Mouse (Mus musculus) adipocyte (in vitro differentiated cells): Measurements from ENCODE around the gene Cdk5rap3.

Experiments used
- DNase-seq: peaks from one replicate; pipeline ENCODE4 v3.0.0-alpha.2; 2016; ENCODE audit warnings: low spot score

Gene Cdk5rap3

DNA sequence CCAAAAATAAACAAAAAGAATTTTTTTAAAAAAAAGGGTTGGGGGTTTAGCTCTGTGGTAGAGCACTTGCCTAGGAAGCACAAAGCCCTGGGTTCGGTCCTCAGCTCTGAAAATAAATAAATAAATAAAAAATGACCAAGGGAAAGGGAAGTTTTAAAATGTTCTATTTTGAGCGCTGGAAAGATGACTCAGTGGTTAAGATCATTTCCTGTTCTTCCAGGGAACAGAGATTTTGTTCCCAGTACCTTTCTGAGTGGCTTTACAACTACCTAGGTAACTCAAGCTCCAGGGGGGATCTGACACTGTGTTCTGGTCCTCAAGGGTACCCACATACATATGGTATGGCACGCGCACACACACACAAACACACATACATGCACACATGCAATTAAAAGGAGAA, 20.4 kb downstream of the Cdk5rap3 start:
- no peak for DNase-seq

DNA sequence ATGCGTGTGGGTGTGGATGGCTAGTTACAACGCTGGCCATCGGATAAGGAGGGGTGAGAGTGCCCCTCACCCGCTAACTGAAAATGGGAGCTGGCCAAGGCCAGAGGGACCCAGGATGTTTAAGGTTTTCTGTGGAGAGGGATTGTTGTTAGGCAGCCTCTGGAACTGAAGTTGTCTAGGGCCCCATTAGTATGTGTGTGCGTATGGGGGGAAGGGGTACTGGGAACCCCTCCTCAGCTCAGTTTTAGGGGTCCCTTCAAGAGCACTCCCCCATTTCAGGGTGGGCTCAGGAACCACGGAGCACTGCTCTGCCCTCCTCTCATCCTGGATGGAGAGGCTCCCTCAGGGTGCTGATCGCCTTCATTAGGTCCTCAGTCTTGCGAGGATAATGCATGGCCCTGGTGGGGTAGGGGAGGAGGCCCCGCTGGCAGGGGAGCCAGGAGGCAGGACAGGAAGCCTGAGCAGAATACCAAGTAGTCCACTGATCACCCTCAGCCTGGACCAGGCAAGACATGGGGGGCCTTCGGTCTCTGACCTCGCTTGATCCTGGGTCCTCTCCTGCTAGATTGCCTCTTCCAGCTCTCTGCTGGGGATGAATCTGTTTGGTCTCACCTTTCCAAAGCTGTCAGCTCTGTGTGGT, 23.0 kb downstream of the Cdk5rap3 start:
- DNase-seq = no peak

DNA sequence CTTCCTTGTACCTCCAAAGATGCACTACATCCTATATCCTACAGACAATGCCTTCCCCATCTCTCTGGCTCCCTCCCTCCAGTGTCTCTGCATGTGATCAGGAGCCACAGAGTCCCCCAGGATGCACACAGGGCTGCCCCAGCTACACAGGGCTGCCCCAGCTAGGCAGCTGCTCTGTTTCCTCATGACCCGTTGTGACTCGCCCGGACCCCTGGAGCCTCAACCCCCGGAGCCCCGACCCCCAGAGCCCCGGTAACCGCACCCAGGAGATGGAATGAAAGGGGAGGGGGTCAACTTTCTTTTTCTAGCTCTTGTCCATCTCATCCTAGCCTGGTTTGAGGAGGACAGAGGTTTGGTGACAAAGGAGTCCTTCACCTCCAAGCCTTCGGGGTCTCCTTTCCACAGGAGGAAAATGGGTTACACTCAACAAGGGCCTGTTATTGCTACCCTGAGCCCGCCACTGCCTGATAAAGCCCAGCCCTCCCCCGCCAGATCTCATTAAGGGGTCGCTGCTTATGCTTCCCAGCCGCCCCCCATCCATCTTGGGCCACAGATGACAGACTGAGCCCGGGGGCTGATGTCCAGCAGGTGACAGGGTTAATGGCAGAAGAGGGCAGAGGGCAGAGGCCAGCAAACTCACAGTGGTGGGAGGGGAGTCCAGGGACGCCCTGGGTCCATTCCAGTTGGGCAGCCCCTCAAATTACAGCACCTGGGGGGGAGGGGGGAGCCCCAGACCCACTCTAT, 24.3 kb downstream of the Cdk5rap3 start:
- DNase-seq = no peak

DNA sequence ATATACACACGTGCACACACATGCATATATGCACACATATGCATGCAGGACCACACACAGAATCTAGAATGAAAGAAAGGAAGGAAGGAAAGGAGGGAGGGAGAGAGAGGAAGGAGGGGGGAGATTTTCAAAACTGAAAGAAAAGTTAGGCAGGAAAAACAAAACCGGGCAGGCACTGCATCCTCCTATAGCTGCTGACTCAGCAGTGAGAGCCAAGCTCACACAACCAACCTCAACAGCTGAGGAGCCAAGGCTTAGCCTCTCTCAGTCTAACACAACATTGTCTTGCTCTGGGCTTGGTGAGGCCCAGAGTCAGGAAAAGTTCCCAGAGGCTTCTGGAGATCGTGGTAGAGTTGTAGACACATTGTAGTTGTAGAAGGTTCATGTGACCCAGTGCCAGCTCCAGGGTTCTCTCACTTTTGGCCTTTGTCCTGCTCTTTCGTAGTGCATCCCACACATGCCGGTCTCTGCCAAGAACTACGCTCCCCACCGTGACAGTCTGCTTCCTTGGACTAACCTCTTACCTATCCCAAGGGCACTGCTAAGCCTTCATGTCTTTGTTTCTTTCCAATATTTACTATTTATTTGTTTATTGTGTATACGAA, 29.3 kb downstream of the Cdk5rap3 start:
- peak; percentile 52 for DNase-seq

DNA sequence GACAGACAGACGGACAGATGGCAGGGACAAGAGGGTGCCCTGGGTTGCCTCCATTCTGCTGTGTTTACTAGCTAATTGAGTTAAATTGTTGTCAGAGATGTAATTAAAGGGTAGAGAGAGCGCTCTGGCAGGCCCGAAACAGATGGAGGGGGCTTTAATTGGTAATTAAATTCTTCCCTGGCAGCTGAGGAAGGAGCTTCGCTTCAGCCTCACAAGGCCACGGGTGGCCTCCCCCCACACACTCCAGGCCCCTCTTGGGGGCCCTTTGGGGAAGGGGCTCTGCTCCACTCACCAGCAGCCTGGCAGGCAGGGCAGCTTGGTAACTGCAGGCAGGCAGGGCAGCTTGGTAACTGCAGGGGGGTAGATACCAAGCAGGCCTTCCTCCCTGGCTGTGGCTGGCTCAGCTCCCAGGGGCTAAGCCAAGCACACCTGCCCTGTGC, 30.4 kb downstream of the Cdk5rap3 start:
- DNase-seq = no peak

DNA sequence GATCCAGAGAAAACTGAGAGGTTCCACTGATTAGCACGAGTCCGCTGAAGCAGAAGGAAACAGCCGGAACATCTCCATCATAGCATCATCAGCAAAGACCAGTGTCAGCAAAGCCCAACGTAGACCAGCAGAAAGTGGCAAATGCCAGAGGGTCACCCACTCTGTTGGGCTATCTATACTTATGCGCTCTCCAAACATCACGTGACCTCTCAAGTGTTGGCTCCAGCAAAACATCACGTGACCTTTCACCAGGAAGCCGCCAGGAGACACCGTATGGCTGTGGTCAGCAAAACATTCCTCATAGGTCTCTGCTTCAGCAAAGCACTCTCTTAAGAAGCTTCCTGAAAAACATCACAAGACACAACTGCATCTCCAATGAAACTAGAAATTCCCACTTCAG, 36.0 kb downstream of the Cdk5rap3 start:
- no peak for DNase-seq

DNA sequence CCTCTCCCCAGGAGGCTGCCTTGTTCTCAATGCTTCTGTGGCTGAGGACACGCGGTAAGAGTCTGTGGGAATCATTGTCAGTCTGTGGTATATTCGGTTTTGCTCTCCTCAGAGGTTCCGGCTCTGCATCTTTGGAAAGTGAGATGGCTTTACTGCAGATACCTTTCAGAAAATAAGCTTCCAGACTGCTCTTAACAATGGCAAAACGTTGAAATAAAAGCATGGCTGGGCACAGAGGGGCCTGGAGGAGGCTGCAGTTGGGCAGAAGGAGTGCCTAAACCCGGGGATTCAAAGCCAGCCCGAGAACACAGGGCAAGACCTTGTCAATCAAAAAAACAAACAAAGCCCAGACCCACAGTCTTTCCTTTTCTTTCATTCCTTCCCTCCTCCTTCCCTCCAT, 36.9 kb downstream of the Cdk5rap3 start:
- DNase-seq = no peak

- no peak for DNase-seq
Measured at GRCm38 (mm10) chr11:96878715-96879114, 37.6 kb downstream of the Cdk5rap3 start.

GRCm38 (mm10) chr11:96877071-96877470, 39.2 kb downstream of the Cdk5rap3 start:
- no peak for DNase-seq

GRCm38 (mm10) chr11:96876300-96877040, 39.8 kb downstream of the Cdk5rap3 start:
- no peak for DNase-seq

GRCm38 (mm10) chr11:96875745-96876144, 40.6 kb downstream of the Cdk5rap3 start:
- no peak for DNase-seq

DNA sequence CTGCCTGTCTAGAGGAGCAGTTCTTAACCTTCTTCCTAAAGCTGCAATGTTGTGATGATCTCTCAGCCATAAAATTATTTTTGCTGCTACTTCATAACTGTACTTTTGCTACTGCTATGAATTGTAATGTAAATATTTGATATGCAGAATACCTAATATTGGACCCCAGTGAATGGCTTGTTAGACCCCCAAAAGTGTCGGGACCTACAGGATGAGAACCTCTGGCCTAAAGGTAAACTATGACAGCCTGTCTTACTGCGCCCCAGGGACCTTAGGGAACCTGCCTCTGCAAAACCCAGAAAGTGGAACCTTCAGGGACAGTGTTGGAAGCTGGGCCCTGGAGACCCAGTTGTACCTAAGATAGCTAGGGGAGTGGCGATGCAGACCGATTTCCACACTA, 41.0 kb downstream of the Cdk5rap3 start:
- no peak for DNase-seq

- DNase-seq = no peak
Measured at GRCm38 (mm10) chr11:96873601-96874140, 42.6 kb downstream of the Cdk5rap3 start.

DNA sequence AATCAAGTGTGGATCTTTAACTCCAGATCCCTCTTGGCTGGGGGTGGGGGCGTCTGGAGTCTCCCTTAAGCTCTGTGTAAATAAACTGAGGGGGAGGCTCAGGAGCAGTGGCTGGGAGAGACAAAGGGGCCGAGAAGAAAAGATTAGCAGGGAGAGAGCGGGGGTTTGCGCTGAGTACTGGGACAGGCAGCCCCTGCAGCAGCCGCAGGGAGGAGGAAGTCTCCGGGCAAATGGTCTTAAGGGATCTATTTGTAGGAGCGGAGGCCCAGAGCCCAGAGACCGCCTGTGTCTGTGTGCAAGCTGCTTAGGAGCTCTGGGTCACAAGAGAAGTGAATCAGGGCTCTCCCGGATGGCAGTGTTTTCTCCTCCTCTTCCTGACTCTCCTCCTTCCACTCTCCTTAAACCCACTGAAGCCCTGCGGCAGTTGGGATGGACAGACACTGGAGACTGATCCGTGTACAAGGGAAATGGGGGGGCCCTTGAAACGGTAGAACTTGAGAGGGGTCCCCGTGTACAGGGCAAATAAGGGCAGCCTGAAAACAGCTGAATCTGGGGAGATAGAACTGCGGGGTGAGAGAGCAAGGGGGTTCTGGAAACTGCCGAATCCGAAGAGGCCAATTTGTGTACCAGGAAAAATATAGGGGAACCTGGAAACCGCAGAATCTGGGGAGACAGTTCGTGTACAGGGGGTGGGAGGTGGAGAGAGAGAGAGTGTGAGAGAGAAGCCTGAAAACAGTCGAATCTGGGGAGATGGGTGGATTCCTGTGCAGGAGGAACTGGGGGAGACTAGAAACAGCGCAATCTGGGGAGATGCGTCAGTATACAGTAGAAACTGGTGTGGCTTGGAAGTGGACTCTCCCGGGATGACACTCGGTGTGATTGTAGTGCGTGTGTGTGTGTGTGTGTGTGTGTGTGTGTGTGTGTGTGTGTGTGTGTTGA, 43.6 kb downstream of the Cdk5rap3 start:
- no peak for DNase-seq

GRCm38 (mm10) chr11:96867149-96867548, 49.1 kb downstream of the Cdk5rap3 start:
- peak; percentile 84 for DNase-seq

DNA sequence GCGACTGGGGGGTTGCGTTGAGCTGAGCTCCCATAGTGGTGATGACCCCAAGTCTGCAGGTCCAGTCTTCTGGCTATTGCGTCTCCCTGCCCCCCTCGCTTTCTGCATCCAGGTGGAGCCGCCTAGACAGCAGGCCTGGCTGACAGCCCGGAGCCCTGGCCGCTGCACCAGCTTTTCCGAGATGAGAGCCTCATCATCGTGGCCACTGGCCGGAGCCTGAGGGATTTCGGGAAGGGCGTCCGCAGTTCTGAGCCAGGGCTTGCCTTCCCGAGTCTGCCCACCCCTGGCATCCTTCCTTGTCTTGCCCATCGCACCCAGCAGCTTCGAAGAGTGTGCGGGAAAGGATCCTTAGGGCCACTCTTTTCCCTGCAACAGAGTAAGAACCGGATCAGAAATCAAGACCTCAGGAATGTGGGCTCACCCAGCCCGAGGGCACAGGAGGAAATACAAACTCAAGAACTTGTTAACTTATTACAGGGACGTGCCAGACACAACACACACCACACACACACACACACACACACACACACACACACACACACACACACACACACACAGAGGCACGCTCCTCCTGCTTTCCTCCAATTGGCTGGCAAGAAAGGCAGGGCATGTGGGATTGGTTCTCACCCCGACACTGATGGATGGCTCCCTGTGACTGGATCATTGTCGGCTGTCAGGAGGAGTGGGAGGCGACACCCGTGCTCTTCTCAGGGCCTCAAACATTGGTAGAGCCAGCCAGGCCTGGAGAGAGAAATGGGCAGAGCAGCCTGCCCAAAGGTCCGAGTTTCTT, 52.9 kb downstream of the Cdk5rap3 start:
- peak; percentile 95 for DNase-seq

GRCm38 (mm10) chr11:96862534-96862933, 53.8 kb downstream of the Cdk5rap3 start:
- DNase-seq = no peak

DNA sequence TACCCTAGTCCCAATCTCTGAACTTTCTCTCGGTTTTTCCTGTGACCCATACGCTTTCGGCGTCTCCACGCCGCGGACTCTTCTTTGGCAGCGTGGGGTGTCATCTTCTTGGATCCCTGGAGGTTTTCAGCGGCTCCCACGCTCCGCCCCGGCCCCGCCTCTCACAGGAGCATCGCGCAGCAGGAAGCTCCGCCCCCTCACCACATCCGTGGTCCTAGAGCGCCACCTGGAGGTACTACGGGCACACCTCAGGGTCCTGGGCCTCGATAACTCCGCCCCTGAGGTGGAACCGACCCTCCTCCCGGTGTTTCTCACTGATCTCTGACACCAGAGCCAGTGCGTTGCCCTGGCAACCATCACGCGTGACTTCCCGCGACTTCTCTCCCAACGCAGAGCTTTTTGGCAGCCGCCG, 54.4 kb downstream of the Cdk5rap3 start:
- peak; percentile 95 for DNase-seq

DNA sequence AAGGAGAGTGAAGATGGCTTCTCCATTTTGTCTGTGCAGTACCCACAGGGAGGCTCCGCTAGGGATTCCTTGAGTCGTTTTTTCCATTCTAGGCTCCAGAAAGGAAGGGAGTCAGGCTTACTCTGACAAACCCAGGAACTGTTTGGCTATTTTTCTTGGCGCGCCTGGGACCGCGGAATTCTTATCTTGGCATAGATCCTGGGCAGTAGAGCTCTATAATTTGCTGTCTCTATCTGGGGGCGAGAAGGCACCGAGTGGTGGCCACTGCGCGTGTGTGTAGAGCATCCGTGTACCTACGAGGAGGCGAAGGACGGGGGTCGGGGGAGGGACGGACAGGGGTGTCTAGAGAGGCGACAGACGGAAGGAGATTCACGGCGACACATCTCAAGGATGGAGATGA, 54.9 kb downstream of the Cdk5rap3 start:
- peak; percentile 78 for DNase-seq

GRCm38 (mm10) chr11:96860564-96860963, 55.7 kb downstream of the Cdk5rap3 start:
- DNase-seq = peak; percentile 84
